Mouse (Mus musculus): ENCODE data around the gene Kif1b.

Gene Kif1b

DNA sequence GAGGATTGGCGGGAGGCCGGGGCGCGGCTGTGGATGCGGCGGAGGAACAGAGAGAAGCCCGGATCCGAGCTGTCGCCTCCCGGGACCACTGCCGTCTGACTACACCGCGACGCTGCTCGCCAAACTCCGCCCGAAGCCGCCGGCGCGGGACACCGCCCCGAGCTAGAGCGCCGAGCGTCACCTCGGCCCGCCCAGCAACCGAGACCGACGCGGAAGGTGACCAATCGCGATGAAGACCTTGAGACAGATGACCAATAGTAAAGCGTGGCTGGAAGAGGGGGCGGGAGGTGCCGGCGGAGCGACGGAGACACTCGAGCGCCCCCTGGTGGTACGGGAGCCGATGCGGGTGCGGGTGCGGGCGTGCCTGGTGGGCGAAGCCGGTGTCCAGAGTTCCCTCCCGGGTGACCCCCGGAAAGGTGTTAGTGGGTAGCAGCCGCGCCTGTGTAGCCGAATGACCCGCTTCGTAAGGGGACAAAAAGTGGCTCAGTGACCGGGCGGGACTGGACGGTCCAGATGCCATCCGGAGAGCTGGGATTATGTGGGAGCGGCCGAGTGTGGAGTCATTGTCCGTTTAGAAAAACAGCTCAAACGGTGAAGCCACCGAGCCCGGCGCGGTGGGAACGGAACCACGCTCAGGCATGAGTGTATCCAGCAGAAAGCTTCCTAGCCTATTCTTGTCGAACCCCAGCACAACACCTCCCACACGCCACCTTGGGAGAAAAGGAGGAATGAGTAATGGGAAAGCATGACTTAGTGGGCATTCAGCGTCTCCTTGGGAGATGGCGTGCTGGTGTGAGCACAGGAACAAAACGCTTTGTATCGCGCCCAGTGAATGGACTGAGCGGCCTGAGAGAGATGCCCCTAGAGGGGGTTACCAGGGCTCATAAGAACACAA, at the start of gene Kif1b:
Gene Kif1b, minus strand, starts transcription at position 98 of the 895 bp plus-strand sequence.
- DNase-seq, result peak; percentile 98

DNA sequence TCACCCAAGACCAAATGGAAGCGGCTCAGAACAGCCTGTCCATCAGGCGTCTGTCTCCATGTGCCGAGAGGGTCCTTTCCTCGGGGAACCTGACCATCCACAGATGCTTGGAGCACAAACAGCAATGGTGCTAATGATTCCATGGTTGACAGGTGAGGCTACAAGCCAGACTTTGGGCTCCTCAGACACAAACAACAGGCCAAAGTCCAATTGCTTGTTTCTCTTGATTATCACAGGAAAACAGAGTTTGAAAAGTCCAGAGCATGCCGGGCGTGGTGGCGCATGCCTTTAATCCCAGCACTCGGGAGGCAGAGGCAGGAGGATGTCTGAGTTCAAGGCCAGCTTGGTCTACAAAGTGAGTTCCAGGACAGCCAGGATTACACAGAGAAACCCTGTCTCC, 47.2 kb upstream of the Kif1b start:
- no peak for DNase-seq

DNA sequence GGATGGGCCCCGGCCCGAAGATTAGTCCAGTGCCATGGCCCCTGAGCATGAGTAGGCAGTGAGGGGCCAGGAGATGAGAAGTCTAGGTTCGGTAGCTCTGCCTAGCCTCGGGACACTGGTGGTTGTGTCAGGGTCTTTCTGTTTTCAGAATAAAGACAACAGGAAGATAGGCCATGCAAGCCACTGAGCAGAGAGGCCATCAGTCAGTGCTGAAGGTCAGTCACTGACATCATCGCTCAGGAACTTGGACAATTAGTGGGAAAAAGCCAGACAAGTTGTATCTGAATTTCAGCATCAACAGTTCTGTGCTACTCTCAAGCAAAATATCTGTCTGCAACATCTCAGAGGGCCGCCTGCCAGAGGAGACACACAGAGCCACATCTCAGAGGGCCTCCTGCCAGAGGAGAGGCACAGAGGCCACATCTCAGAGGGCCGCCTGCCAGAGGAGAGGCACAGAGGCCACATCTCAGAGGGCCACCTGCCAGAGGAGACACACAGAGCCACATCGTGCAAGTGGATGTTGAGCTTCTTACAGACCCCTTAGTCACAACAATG, 44.2 kb upstream of the Kif1b start:
- DNase-seq, result no peak

- DNase-seq, result peak; percentile 22
These were observed 41.5 kb upstream of the Kif1b start for GRCm38 (mm10) chr4:149348963-149349362.

DNA sequence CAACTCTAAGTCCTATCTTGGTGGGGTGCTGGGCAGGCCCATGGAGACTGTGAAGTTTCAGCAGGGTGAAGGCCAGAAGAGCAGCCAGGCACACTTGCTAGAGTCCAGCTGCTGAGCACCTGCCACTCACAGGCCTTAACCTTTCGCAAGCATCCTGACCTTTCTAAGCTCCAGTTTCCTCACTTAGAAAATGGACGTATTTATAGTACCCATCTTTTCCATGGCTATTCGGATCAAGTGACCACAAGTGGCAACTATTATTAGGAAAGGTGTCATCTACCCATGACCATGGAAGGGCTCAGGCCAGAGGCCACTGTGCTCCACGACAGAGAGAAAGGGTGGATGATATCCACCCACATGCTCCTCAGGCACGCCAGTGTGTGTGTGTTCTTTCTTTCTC, 38.4 kb upstream of the Kif1b start:
- no peak for DNase-seq

DNA sequence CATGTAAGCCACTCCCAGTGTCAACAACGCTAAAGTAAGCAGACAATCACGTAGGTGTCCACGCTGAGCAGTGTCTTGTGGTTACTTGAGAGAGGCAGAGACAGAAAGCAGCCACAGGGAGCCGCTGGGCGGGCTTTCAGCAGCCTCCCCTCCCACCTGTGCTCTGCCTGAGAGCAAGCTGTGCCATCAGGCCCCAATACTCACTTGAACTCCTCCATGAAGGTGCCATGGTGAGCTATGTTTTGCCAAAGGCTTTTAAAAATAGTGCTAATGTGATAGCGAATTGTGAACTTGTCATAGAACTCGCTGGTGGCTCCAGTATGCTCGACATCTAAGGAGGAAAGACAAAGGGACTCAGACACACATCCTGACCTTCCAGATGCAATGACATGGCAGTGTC, 36.8 kb upstream of the Kif1b start:
- no peak for DNase-seq

GRCm38 (mm10) chr4:149340680-149341079, 33.2 kb upstream of the Kif1b start:
- DNase-seq, result no peak

- no peak for DNase-seq
These were observed 32.1 kb upstream of the Kif1b start for GRCm38 (mm10) chr4:149339426-149340214.

GRCm38 (mm10) chr4:149338137-149338536, 30.6 kb upstream of the Kif1b start:
- no peak for DNase-seq

DNA sequence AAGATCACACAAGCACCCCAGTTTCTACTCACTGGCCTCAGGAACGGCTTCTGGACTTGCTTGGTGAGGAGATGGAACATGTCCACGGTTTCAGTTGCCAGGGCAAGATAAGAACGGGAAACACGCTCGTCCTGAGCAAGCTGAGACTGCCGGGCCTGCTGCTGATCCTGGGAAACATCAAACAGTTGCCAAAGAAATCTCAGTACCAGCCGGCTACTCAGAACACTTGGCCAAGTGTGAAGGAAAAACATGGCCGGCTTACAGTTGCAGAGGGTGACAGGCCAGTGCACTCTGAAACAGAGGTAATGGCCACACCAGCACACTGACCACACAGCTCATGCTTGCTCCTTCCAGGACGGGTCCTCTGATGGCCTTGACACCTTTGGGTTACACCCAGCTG, 29.9 kb upstream of the Kif1b start:
- no peak for DNase-seq

DNA sequence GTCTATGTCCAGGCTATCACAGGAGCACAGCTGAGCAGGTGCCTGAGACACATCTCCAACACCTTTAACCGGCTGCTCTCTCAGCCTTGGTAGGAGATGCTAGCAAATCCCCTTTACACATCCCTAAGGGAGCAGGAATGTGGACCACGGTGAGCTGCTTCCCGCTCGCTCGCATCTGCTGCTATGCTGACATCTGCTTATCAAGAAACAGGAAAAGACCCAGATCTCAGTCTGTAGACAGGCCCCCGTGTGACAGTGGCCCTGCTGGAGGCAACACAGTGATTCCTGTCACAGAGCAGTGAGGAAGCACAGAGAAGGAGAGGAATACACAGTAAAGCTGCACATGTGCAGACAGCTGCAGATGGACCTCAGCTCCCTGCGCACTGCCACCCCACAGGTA, 28.8 kb upstream of the Kif1b start:
- no peak for DNase-seq

DNA sequence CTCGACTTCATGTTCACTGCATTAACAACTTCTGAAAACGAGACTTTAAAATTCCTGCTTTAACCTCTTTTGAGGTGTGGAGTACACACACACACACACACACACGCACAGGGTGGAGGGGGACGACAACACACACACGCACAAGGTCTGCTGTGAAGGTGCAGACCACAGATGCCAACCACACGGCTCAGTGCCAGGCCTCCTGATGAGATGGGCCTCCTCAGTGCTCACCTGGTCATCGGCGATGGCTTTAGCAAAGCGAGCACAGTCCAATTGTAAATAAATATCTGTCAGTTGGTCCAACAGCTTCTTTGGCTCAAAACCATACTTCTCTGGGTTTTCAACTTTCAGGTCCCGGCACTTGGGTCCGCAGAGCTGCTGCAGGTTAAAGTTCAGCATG, 27.4 kb upstream of the Kif1b start:
- DNase-seq, result no peak

DNA sequence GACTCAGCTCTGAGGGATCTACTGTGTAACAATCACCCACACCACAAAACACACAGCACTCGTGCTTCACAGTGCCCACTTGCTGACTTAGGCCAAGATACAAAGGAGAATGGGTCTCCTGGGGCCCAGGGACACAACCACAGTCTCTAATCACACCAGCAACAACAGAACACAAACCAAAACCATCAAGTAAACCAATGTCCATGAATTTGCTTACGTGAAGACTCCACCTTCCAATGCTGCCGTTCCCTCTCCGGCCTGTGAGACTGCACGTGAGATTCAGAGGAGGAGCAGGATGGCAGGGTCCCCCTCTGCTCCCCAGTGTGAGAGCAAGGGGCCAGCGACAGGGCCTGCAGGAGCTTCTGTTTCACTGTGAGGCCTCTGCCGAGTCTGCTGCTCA, 25.2 kb upstream of the Kif1b start:
- DNase-seq, result no peak

- DNase-seq, result no peak
These were observed 23.0 kb upstream of the Kif1b start for GRCm38 (mm10) chr4:149330495-149330894.

GRCm38 (mm10) chr4:149328735-149329134, 21.2 kb upstream of the Kif1b start:
- DNase-seq, result no peak

DNA sequence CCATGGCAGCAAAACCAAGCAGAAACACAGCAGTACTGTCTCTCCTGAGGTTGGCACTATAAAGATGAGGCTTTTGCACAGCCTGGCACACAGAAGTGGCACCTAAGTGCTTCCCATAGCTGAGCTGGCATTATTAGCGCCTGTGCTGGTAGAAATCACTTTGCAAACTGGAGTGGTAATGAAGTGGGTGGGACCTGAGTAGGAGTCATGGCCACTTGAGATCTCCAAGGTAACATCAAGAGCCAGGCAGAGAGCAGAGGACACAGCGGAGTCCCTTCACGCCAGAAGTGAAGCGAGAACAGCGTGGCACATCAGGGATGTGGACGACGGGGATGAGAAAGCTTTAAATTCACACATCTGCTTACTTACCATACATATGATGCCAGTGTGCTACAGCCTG, 19.8 kb upstream of the Kif1b start:
- DNase-seq, result no peak

- no peak for DNase-seq
These were observed 18.1 kb upstream of the Kif1b start for GRCm38 (mm10) chr4:149325411-149326162.

DNA sequence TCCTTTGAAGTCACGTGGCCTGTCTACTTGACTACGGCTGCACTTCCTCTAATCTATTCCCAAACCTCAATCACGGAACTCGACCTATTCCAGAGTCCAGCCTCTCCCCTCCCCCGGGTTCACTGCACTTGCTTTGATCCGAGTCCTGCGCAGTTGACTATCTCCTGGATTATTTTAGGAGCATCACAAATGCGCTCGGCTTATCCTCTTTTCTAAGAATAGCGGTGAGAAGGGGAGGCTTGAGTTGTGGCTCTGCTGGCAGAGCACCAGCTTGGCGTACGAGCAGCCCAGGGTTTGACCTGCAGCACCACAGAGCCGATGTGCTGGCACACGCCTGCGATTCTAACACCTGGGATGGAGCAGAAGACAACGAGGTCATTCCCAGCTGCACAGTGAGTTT, 16.2 kb upstream of the Kif1b start:
- DNase-seq, result no peak

DNA sequence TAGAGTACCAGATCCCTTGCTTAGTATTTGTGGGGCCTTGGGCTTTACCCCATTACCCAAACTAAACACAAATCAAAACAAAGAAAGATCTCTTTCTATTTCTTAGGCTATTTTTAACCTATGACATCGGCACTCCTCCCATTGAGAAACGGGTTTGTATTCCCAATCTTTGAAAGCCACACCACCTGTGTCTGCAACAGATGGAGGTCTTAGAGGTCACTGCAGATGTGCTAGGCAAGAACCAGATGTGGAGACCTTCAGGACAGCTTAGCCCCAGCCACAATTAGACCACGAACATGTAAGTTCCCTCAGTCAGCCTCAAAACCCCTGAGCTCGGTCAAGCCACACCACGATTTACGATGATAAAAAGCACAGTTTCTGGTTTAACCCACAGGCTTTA, 15.2 kb upstream of the Kif1b start:
- no peak for DNase-seq

GRCm38 (mm10) chr4:149322286-149322685, 14.8 kb upstream of the Kif1b start:
- no peak for DNase-seq

GRCm38 (mm10) chr4:149319088-149319487, 11.6 kb upstream of the Kif1b start:
- peak; percentile 58 for DNase-seq

DNA sequence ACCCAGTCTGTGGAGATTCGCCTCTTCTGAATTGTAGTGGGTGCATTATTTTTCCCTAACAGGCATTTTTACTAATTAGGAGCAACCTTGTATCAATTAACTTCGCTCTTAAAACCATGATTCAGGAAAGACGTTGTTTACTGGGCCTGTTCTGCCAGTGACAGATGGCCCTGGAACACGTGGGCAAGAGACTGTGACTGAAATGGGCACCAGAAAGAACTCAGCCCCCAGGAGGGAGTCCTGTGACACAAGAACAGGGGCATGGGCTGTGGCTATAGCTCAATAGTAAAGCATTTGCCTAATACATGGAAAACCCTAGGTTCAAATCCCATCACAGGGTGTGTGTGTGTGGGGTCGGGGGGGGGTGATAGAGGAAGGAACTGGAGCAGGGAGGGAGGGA, 9.9 kb upstream of the Kif1b start:
- DNase-seq, result peak; percentile 48

DNA sequence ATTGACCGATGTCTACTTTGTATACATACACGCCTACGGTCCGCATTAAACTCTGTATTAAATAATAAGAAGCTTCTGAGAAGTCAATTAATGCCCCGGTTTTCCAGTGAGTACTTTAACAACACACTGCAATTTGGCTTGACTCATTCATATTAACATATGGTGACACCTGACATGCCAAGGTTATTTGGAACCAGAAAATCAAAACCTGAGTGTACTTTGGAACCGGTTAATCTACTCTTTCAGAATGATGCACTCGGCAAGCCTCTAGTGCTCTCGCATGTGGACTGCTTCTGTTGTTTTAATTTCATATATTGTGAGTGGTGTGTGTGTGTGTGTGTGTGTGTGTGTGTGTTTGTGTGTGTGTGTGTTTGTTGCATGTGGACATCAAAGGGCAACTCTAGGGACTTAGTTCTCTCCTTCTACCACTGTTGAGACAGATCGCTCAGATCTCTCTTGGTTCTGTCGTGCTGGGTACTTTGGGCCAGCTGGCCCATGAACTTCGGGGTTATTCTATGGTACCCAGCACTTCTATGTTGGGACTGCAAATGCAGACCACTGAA, 6.9 kb upstream of the Kif1b start:
- DNase-seq, result no peak
